Mouse (Mus musculus): ENCODE measurements at regions not wholly inside any gene's neighbourhood (a gene's known extent, or its start where the extent isn't known, plus 50 kb on each side); places are given as distances from the start of the nearest gene placed in this dataset.

DNA sequence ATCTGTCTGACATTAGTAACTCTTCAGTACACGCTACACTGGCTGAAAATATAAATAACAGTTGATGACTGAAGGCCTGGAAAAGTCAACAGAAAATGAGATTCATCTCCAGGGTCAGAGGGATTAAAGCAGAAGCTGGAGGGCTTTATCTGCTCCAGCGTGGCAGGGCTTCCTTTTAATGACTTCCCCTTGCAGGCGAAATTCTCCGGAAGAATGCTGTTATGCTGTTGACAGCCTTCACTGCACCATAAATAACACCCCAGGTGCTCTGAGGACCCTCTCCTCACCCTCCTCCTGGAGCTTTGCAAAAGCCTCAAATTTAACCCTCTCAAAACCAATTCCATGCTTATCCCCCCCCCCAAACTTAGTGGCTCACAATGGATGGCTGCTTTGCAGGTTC, 188.0 kb upstream of the Camk1g start:
- H3K4me2 ChIP-seq = no peak overlapping the region
- no peak overlapping the region for H3K27ac ChIP-seq (ENCODE audit: poor library complexity, severe bottlenecking)
- H3K9me3 ChIP-seq (replicated peaks) = no peaks in the 10 kb centered on the region
- peaks cover 8% of the 10 kb centered on the region for H3K4me1 ChIP-seq (replicated peaks)
- no peak overlapping the region for H3K4me3 ChIP-seq
- 6% methylated on average over 4 of the region's 4 CpGs for WGBS
- H3K9ac ChIP-seq = no peak overlapping the region
- H3K36me3 ChIP-seq = no peaks in the 10 kb centered on the region
- ATAC-seq (ENCODE audit: insufficient number of reproducible peaks, low FRiP score) = no peak
- peaks cover 7% of the 10 kb centered on the region for H3K27me3 ChIP-seq (replicated peaks)

DNA sequence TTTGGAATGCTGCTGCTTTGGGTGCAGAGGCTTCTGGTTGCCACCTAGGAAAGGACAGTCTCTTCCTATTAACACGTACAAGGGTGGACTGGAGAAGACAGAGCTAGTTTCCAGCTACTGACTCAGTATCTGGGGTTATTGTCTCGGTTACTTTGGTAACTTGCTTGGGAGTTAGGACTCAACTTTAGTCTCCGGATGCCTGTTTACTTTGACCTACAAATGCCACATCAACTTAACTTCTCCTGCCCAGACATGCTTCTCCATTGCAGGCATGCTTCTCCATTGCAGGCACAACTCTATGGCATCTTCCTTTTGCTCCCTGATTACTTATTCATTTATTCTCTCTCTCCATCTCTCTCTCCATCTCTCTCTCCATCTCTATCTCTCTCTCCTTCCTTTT, 184.6 kb upstream of the Camk1g start:
- Histone ChIP-seq H3K36me3 (no peaks in the 10 kb centered on the region), H3K27ac (ENCODE audit: poor library complexity, severe bottlenecking) (no peak overlapping the region), H3K4me1 (replicated peaks) (peaks cover 27% of the 10 kb centered on the region), H3K9ac (no peak overlapping the region), H3K4me2 (no peak overlapping the region), H3K4me3 (no peak overlapping the region), H3K9me3 (replicated peaks) (no peaks in the 10 kb centered on the region), H3K27me3 (replicated peaks) (peaks cover 7% of the 10 kb centered on the region)
- WGBS = 78% methylated on average over 3 of the region's 3 CpGs
- no peak for ATAC-seq (ENCODE audit: insufficient number of reproducible peaks, low FRiP score)

DNA sequence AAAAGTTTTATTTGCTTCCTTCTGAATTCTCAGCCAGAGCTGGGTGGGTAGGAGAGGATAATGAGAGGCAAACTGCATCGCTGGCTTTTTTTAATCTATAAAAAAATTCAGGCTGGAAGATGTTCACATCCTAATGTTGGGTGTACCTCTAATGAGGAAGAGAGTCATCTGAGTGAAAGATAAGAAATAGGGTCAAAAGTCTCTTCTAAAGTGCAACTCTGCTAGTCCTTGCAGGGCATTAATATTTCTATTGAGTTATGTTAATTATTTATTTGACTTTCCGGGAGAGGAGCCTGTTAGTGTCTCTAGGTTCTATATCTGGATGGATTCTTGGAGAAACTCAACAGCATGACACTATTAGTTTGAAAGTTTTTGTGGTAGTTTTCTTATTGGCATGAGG, 182.2 kb upstream of the Camk1g start:
- H3K9ac ChIP-seq = no peak overlapping the region
- no peak overlapping the region for H3K27ac ChIP-seq (ENCODE audit: poor library complexity, severe bottlenecking)
- ATAC-seq (ENCODE audit: insufficient number of reproducible peaks, low FRiP score) = no peak
- no peaks in the 10 kb centered on the region for H3K36me3 ChIP-seq
- no peak overlapping the region for H3K4me2 ChIP-seq
- peaks cover 15% of the 10 kb centered on the region for H3K27me3 ChIP-seq (replicated peaks)
- no peaks in the 10 kb centered on the region for H3K9me3 ChIP-seq (replicated peaks)
- peaks cover 20% of the 10 kb centered on the region for H3K4me1 ChIP-seq (replicated peaks)
- WGBS = 83% methylated on average over 2 of the region's 2 CpGs
- no peak overlapping the region for H3K4me3 ChIP-seq

DNA sequence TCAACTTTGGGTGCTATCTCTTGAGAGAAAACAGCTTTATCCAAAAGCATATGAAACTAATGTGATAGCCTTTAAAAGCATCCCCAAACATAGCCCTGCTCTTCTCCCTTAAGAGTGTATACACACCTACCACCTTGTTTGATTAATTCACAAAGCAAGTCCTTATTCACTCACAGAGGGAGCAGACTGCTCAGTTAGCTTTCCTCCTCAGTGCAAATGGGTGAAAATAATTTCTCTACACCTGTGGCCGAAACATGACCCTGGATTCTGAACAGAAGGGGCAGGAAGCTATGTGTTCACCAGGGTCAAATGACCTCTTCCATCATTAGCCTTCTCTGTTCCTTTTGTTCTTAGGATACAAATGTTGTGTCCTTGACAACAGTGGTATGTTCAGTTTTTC, 181.2 kb upstream of the Camk1g start:
- peaks cover 15% of the 10 kb centered on the region for H3K27me3 ChIP-seq (replicated peaks)
- no peak for ATAC-seq (ENCODE audit: insufficient number of reproducible peaks, low FRiP score)
- no peaks in the 10 kb centered on the region for H3K36me3 ChIP-seq
- WGBS = 61% methylated on average over 1 of the region's 1 CpGs
- H3K4me1 ChIP-seq (replicated peaks) = peaks cover 20% of the 10 kb centered on the region
- no peaks in the 10 kb centered on the region for H3K9me3 ChIP-seq (replicated peaks)
- H3K4me3 ChIP-seq = no peak overlapping the region
- no peak overlapping the region for H3K27ac ChIP-seq (ENCODE audit: poor library complexity, severe bottlenecking)
- H3K9ac ChIP-seq = no peak overlapping the region
- H3K4me2 ChIP-seq = no peak overlapping the region

- H3K9me3 ChIP-seq (replicated peaks) = no peaks in the 10 kb centered on the region
- H3K4me1 ChIP-seq (replicated peaks) = peaks cover 20% of the 10 kb centered on the region
- H3K27me3 ChIP-seq (replicated peaks) = peaks cover 14% of the 10 kb centered on the region
- no peak overlapping the region for H3K4me3 ChIP-seq
- no peak overlapping the region for H3K9ac ChIP-seq
- no peaks in the 10 kb centered on the region for H3K36me3 ChIP-seq
- no peak overlapping the region for H3K27ac ChIP-seq (ENCODE audit: poor library complexity, severe bottlenecking)
- 9% methylated on average over 2 of the region's 2 CpGs for WGBS
- ATAC-seq (ENCODE audit: insufficient number of reproducible peaks, low FRiP score) = no peak
- H3K4me2 ChIP-seq = no peak overlapping the region; the same call in 1 of the 2 replicates
Measured at GRCm38 (mm10) chr1:193550761-193551160, 180.7 kb upstream of the Camk1g start.

GRCm38 (mm10) chr1:193547356-193547755, 177.3 kb upstream of the Camk1g start:
- Histone ChIP-seq H3K27ac (ENCODE audit: poor library complexity, severe bottlenecking) (no peak overlapping the region), H3K4me1 (replicated peaks) (peaks cover 21% of the 10 kb centered on the region), H3K9me3 (replicated peaks) (no peaks in the 10 kb centered on the region), H3K36me3 (no peaks in the 10 kb centered on the region), H3K9ac (no peak overlapping the region), H3K27me3 (replicated peaks) (peaks cover 19% of the 10 kb centered on the region), H3K4me2 (no peak overlapping the region), H3K4me3 (no peak overlapping the region)
- WGBS = 86% methylated on average over 2 of the region's 2 CpGs
- no peak for ATAC-seq (ENCODE audit: insufficient number of reproducible peaks, low FRiP score)

DNA sequence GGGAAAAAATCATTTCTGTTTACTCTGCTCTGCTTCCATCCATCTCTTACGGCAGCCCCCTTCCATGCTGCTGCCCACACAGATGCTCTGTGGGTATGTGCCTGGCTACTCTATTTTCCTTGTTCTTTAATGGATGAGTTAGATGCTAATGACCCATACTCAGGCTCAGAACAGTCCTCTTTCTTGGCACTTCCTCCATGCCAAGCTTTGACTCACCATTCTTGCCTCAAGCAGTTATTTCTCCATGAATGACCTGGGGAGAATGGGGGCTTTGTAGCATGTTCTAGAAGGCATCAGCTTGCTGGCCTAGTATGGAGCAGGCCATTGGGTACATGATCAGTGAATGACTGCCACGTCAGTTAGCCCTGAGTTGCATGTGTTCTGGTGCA, 175.9 kb upstream of the Camk1g start:
- Histone ChIP-seq H3K27me3 (replicated peaks) (peaks cover 19% of the 10 kb centered on the region), H3K4me1 (replicated peaks) (peaks cover 21% of the 10 kb centered on the region), H3K36me3 (no peaks in the 10 kb centered on the region), H3K4me2 (no peak overlapping the region), H3K9me3 (replicated peaks) (no peaks in the 10 kb centered on the region), H3K9ac (no peak overlapping the region), H3K27ac (ENCODE audit: poor library complexity, severe bottlenecking) (no peak overlapping the region), H3K4me3 (no peak overlapping the region)
- WGBS = 81% methylated on average over 2 of the region's 2 CpGs
- ATAC-seq (ENCODE audit: insufficient number of reproducible peaks, low FRiP score) = no peak

- Histone ChIP-seq H3K9me3 (replicated peaks) (no peaks in the 10 kb centered on the region), H3K36me3 (no peaks in the 10 kb centered on the region), H3K9ac (no peak overlapping the region), H3K27me3 (replicated peaks) (peaks cover 19% of the 10 kb centered on the region), H3K4me3 (no peak overlapping the region), H3K27ac (ENCODE audit: poor library complexity, severe bottlenecking) (no peak overlapping the region), H3K4me2 (no peak overlapping the region), H3K4me1 (replicated peaks) (peaks cover 16% of the 10 kb centered on the region)
- WGBS = 72% methylated on average over 4 of the region's 4 CpGs
- no peak for ATAC-seq (ENCODE audit: insufficient number of reproducible peaks, low FRiP score)
Measured at GRCm38 (mm10) chr1:193545406-193546043, 175.4 kb upstream of the Camk1g start.

GRCm38 (mm10) chr1:193544804-193545203, 174.7 kb upstream of the Camk1g start:
- no peaks in the 10 kb centered on the region for H3K36me3 ChIP-seq
- H3K9me3 ChIP-seq (replicated peaks) = no peaks in the 10 kb centered on the region
- H3K27ac ChIP-seq (ENCODE audit: poor library complexity, severe bottlenecking) = no peak overlapping the region
- no peak for ATAC-seq (ENCODE audit: insufficient number of reproducible peaks, low FRiP score)
- H3K4me2 ChIP-seq = no peak overlapping the region
- peaks cover 8% of the 10 kb centered on the region; the same call in 1 of the 2 replicates for H3K4me1 ChIP-seq (replicated peaks)
- H3K4me3 ChIP-seq = no peak overlapping the region
- peaks cover 19% of the 10 kb centered on the region for H3K27me3 ChIP-seq (replicated peaks)
- no peak overlapping the region for H3K9ac ChIP-seq

DNA sequence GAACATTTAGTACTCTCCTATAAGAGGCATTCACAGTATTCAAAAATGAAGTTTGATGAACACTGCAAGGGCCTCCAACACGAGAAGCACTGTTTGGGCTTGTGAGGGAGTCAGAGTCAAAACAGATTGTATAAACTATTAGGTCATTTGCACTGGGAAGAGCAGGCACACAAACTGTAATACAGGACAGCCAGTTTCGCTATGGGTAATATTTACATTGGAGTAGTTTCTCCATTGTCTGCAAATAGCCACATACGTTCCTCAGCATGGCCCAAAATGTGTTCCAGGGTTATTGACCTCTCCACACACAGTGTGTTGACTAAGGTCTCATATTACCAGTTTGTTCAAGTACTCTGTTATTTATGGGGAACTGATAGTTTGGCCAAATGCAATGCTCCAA, 173.7 kb upstream of the Camk1g start:
- Histone ChIP-seq H3K36me3 (no peaks in the 10 kb centered on the region), H3K4me2 (no peak overlapping the region), H3K4me3 (no peak overlapping the region), H3K4me1 (replicated peaks) (0 out of 2 replicates have a peak, but pooled peaks cover 7% of the 10 kb centered on the region), H3K9me3 (replicated peaks) (no peaks in the 10 kb centered on the region), H3K9ac (no peak overlapping the region), H3K27ac (ENCODE audit: poor library complexity, severe bottlenecking) (no peak overlapping the region), H3K27me3 (replicated peaks) (peaks cover 19% of the 10 kb centered on the region)
- 56% methylated on average over 3 of the region's 3 CpGs for WGBS
- no peak for ATAC-seq (ENCODE audit: insufficient number of reproducible peaks, low FRiP score)

DNA sequence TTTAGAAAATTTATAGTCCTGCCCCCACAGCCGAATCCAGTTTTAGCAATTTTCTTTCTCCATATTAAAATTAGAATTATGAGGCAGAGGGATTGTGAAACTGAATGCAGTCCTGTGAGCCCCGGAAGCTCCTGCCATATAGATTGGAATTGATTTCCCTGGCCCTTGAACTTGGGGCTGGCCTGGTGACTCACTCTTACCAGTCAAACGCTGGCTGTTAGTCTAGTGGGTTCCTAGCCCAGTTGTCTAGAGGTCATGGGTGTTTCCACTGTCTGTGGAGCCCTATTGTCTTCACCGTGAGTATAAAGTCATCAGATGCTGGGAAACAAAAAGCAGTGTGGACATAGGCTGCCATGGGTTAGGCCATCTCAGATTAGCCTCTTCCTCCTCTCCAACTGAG, 173.2 kb upstream of the Camk1g start:
- H3K27ac ChIP-seq (ENCODE audit: poor library complexity, severe bottlenecking) = no peak overlapping the region
- H3K9ac ChIP-seq = no peak overlapping the region
- 0 out of 2 replicates have a peak, but pooled peaks cover 7% of the 10 kb centered on the region for H3K4me1 ChIP-seq (replicated peaks)
- no peak overlapping the region for H3K4me3 ChIP-seq
- H3K36me3 ChIP-seq = no peaks in the 10 kb centered on the region
- 69% methylated on average over 4 of the region's 4 CpGs for WGBS
- no peak overlapping the region for H3K4me2 ChIP-seq
- no peak for ATAC-seq (ENCODE audit: insufficient number of reproducible peaks, low FRiP score)
- H3K9me3 ChIP-seq (replicated peaks) = no peaks in the 10 kb centered on the region
- peaks cover 14% of the 10 kb centered on the region for H3K27me3 ChIP-seq (replicated peaks)

GRCm38 (mm10) chr1:193541934-193542580, 172.0 kb upstream of the Camk1g start:
- WGBS = 16% methylated on average over 13 of the region's 13 CpGs
- peak overlapping the region; percentile 47 for H3K4me2 ChIP-seq
- H3K27ac ChIP-seq (ENCODE audit: poor library complexity, severe bottlenecking) = no peak overlapping the region
- no peaks in the 10 kb centered on the region for H3K36me3 ChIP-seq
- no peak for ATAC-seq (ENCODE audit: insufficient number of reproducible peaks, low FRiP score)
- peaks cover 11% of the 10 kb centered on the region; the same call in 1 of the 2 replicates for H3K27me3 ChIP-seq (replicated peaks)
- H3K4me1 ChIP-seq (replicated peaks) = 0 out of 2 replicates have a peak, but pooled peaks cover 7% of the 10 kb centered on the region
- H3K9ac ChIP-seq = no peak overlapping the region
- H3K4me3 ChIP-seq = no peak overlapping the region; the same call in 1 of the 2 replicates
- H3K9me3 ChIP-seq (replicated peaks) = no peaks in the 10 kb centered on the region
